Mouse (Mus musculus): ENCODE measurements around the gene Rgs6. TPM values are rescaled to one million over a fixed set of nuclear protein-coding genes. Genes with fewer than 3 reads are reported as not detected.
A peak's percentile ranks its signal among the peaks of the same experiment; 100 is the strongest.

Gene Rgs6
- polyA plus RNA-seq, 1 experiment from 2014 or later: 16.7 TPM

GRCm38 (mm10) chr12:82987661-82988060, 399.6 kb downstream of the Rgs6 start:
- 52% methylated on average over 1 of the region's 1 CpGs for WGBS
- Histone ChIP-seq H3K9me3 (ENCODE audit: control insufficient read depth, low read length) (no peaks in the 10 kb centered on the region), H3K4me2 (ENCODE audit: low read length) (no peak overlapping the region), H3K4me3 (replicated peaks; ENCODE audit: low read length) (no peak overlapping the region), H3K4me1 (replicated peaks; ENCODE audit: control insufficient read depth, insufficient read depth, low read length) (no peaks in the 10 kb centered on the region), H3K27ac (ENCODE audit: low read length) (no peak overlapping the region), H3K36me3 (ENCODE audit: control insufficient read depth, insufficient read depth) (no peaks in the 10 kb centered on the region), H3K9ac (replicated peaks; ENCODE audit: low read depth, low read length) (no peak overlapping the region), H3K27me3 (replicated peaks; ENCODE audit: control insufficient read depth, insufficient read depth, low read length) (no peaks in the 10 kb centered on the region)
- ATAC-seq: no peak

GRCm38 (mm10) chr12:82993905-82994304, 405.8 kb downstream of the Rgs6 start:
- H3K27ac ChIP-seq (ENCODE audit: low read length): peak overlapping the region; percentile 41; the same call in 1 of the 2 replicates

GRCm38 (mm10) chr12:82996775-82997174, 408.7 kb downstream of the Rgs6 start:
- H3K9ac ChIP-seq (replicated peaks; ENCODE audit: low read depth, low read length): no peak overlapping the region
- no peaks in the 10 kb centered on the region for H3K27me3 ChIP-seq (replicated peaks; ENCODE audit: control insufficient read depth, insufficient read depth, low read length)
- peaks cover 12% of the 10 kb centered on the region for H3K4me1 ChIP-seq (replicated peaks; ENCODE audit: control insufficient read depth, insufficient read depth, low read length)
- no peaks in the 10 kb centered on the region for H3K9me3 ChIP-seq (ENCODE audit: control insufficient read depth, low read length)
- no peak overlapping the region for H3K4me3 ChIP-seq (replicated peaks; ENCODE audit: low read length)
- no peak overlapping the region; the same call in 1 of the 2 replicates for H3K27ac ChIP-seq (ENCODE audit: low read length)
- ATAC-seq: no peak
- H3K36me3 ChIP-seq (ENCODE audit: control insufficient read depth, insufficient read depth): no peaks in the 10 kb centered on the region
- WGBS: 37% methylated on average over 4 of the region's 4 CpGs
- no peak overlapping the region for H3K4me2 ChIP-seq (ENCODE audit: low read length)

More at GRCm38 (mm10) chr12:82993905-82994304, 405.8 kb downstream of the Rgs6 start:
- no peaks in the 10 kb centered on the region for H3K9me3 ChIP-seq (ENCODE audit: control insufficient read depth, low read length)
- H3K4me1 ChIP-seq (replicated peaks; ENCODE audit: control insufficient read depth, insufficient read depth, low read length): peaks cover 9% of the 10 kb centered on the region
- H3K9ac ChIP-seq (replicated peaks; ENCODE audit: low read depth, low read length): no peak overlapping the region
- ATAC-seq: peak; percentile 84
- H3K27me3 ChIP-seq (replicated peaks; ENCODE audit: control insufficient read depth, insufficient read depth, low read length): no peaks in the 10 kb centered on the region
- no peak overlapping the region for H3K4me2 ChIP-seq (ENCODE audit: low read length)
- no peaks in the 10 kb centered on the region for H3K36me3 ChIP-seq (ENCODE audit: control insufficient read depth, insufficient read depth)
- WGBS: 13% methylated on average over 4 of the region's 4 CpGs
- no peak overlapping the region for H3K4me3 ChIP-seq (replicated peaks; ENCODE audit: low read length)

- H3K27me3 ChIP-seq (replicated peaks; ENCODE audit: control insufficient read depth, insufficient read depth, low read length): no peaks in the 10 kb centered on the region
- WGBS: 72% methylated on average over 10 of the region's 10 CpGs
- no peaks in the 10 kb centered on the region for H3K36me3 ChIP-seq (ENCODE audit: control insufficient read depth, insufficient read depth)
- no peak overlapping the region for H3K4me2 ChIP-seq (ENCODE audit: low read length)
- H3K4me3 ChIP-seq (replicated peaks; ENCODE audit: low read length): no peak overlapping the region
- no peaks in the 10 kb centered on the region for H3K9me3 ChIP-seq (ENCODE audit: control insufficient read depth, low read length)
- peaks cover 12% of the 10 kb centered on the region for H3K4me1 ChIP-seq (replicated peaks; ENCODE audit: control insufficient read depth, insufficient read depth, low read length)
- ATAC-seq: no peak
- no peak overlapping the region for H3K9ac ChIP-seq (replicated peaks; ENCODE audit: low read depth, low read length)
- H3K27ac ChIP-seq (ENCODE audit: low read length): peak overlapping the region; percentile 44
These were observed 410.7 kb downstream of the Rgs6 start for GRCm38 (mm10) chr12:82998682-82999332.

- Histone ChIP-seq H3K27ac (ENCODE audit: low read length) (peak overlapping the region; percentile 50), H3K9me3 (ENCODE audit: control insufficient read depth, low read length) (no peaks in the 10 kb centered on the region), H3K4me3 (replicated peaks; ENCODE audit: low read length) (no peak overlapping the region), H3K27me3 (replicated peaks; ENCODE audit: control insufficient read depth, insufficient read depth, low read length) (no peaks in the 10 kb centered on the region), H3K9ac (replicated peaks; ENCODE audit: low read depth, low read length) (no peak overlapping the region), H3K4me2 (ENCODE audit: low read length) (no peak overlapping the region), H3K36me3 (ENCODE audit: control insufficient read depth, insufficient read depth) (no peaks in the 10 kb centered on the region), H3K4me1 (replicated peaks; ENCODE audit: control insufficient read depth, insufficient read depth, low read length) (peaks cover 10% of the 10 kb centered on the region; the same call in 1 of the 2 replicates)
- 48% methylated on average over 7 of the region's 7 CpGs for WGBS
- ATAC-seq: no peak
These were observed 411.4 kb downstream of the Rgs6 start for GRCm38 (mm10) chr12:82999333-83000032.

GRCm38 (mm10) chr12:83000033-83000570, 412.0 kb downstream of the Rgs6 start:
- no peak for ATAC-seq

GRCm38 (mm10) chr12:83000957-83001356, 412.9 kb downstream of the Rgs6 start:
- Histone ChIP-seq H3K36me3 (ENCODE audit: control insufficient read depth, insufficient read depth) (no peaks in the 10 kb centered on the region), H3K27ac (ENCODE audit: low read length) (no peak overlapping the region), H3K9ac (replicated peaks; ENCODE audit: low read depth, low read length) (no peak overlapping the region), H3K27me3 (replicated peaks; ENCODE audit: control insufficient read depth, insufficient read depth, low read length) (no peaks in the 10 kb centered on the region), H3K4me3 (replicated peaks; ENCODE audit: low read length) (no peak overlapping the region), H3K4me2 (ENCODE audit: low read length) (no peak overlapping the region), H3K9me3 (ENCODE audit: control insufficient read depth, low read length) (no peaks in the 10 kb centered on the region), H3K4me1 (replicated peaks; ENCODE audit: control insufficient read depth, insufficient read depth, low read length) (peaks cover 10% of the 10 kb centered on the region; the same call in 1 of the 2 replicates)
- ATAC-seq: no peak
- 85% methylated on average over 4 of the region's 4 CpGs for WGBS

More at GRCm38 (mm10) chr12:83000033-83000570, 412.0 kb downstream of the Rgs6 start:
- peak overlapping the region; percentile 50; the same call in 1 of the 2 replicates for H3K27ac ChIP-seq (ENCODE audit: low read length)
- peaks cover 10% of the 10 kb centered on the region; the same call in 1 of the 2 replicates for H3K4me1 ChIP-seq (replicated peaks; ENCODE audit: control insufficient read depth, insufficient read depth, low read length)
- no peak overlapping the region for H3K4me2 ChIP-seq (ENCODE audit: low read length)
- no peaks in the 10 kb centered on the region for H3K36me3 ChIP-seq (ENCODE audit: control insufficient read depth, insufficient read depth)
- H3K27me3 ChIP-seq (replicated peaks; ENCODE audit: control insufficient read depth, insufficient read depth, low read length): no peaks in the 10 kb centered on the region
- no peaks in the 10 kb centered on the region for H3K9me3 ChIP-seq (ENCODE audit: control insufficient read depth, low read length)
- H3K9ac ChIP-seq (replicated peaks; ENCODE audit: low read depth, low read length): no peak overlapping the region
- 70% methylated on average over 11 of the region's 11 CpGs for WGBS
- H3K4me3 ChIP-seq (replicated peaks; ENCODE audit: low read length): no peak overlapping the region

- no peaks in the 10 kb centered on the region for H3K36me3 ChIP-seq (ENCODE audit: control insufficient read depth, insufficient read depth)
- peaks cover 5% of the 10 kb centered on the region; the same call in 1 of the 2 replicates for H3K4me1 ChIP-seq (replicated peaks; ENCODE audit: control insufficient read depth, insufficient read depth, low read length)
- no peak overlapping the region for H3K4me3 ChIP-seq (replicated peaks; ENCODE audit: low read length)
- H3K9ac ChIP-seq (replicated peaks; ENCODE audit: low read depth, low read length): no peak overlapping the region
- 76% methylated on average over 9 of the region's 9 CpGs for WGBS
- no peak overlapping the region for H3K4me2 ChIP-seq (ENCODE audit: low read length)
- peak; percentile 58 for ATAC-seq
- no peaks in the 10 kb centered on the region for H3K9me3 ChIP-seq (ENCODE audit: control insufficient read depth, low read length)
- H3K27me3 ChIP-seq (replicated peaks; ENCODE audit: control insufficient read depth, insufficient read depth, low read length): no peaks in the 10 kb centered on the region
- peak overlapping the region; percentile 26; the same call in 1 of the 2 replicates for H3K27ac ChIP-seq (ENCODE audit: low read length)
These were observed 416.1 kb downstream of the Rgs6 start for GRCm38 (mm10) chr12:83004014-83004682.

GRCm38 (mm10) chr12:83011056-83011565, 423.0 kb downstream of the Rgs6 start:
- Histone ChIP-seq H3K4me1 (replicated peaks; ENCODE audit: control insufficient read depth, insufficient read depth, low read length) (no peaks in the 10 kb centered on the region), H3K27me3 (replicated peaks; ENCODE audit: control insufficient read depth, insufficient read depth, low read length) (no peaks in the 10 kb centered on the region), H3K4me2 (ENCODE audit: low read length) (no peak overlapping the region), H3K9me3 (ENCODE audit: control insufficient read depth, low read length) (no peaks in the 10 kb centered on the region), H3K4me3 (replicated peaks; ENCODE audit: low read length) (no peak overlapping the region), H3K27ac (ENCODE audit: low read length) (no peak overlapping the region), H3K9ac (replicated peaks; ENCODE audit: low read depth, low read length) (no peak overlapping the region), H3K36me3 (ENCODE audit: control insufficient read depth, insufficient read depth) (no peaks in the 10 kb centered on the region)
- WGBS: 85% methylated on average over 4 of the region's 4 CpGs
- ATAC-seq: no peak
